Mouse (Mus musculus): ENCODE data around the gene Mapk1.

GRCm38 (mm10) chr16:16966290-16966689 is 16.9 kb upstream of the Mapk1 start:
- TF ChIP-seq CTCF (IDR thresholded peaks at IDR 0.05; ENCODE audit: control insufficient read depth, insufficient read depth, insufficient read length) (no peak), USF1 (IDR thresholded peaks at IDR 0.05; ENCODE audit: low read depth) (no peak), FOSL1 (IDR thresholded peaks at IDR 0.05; ENCODE audit: insufficient read depth, low read length, poor library complexity, severe bottlenecking) (no peak), MAX (IDR thresholded peaks at IDR 0.05) (no peak), CEBPB (IDR thresholded peaks at IDR 0.05; ENCODE audit: low read depth) (no peak), MYOD1 (IDR thresholded peaks at IDR 0.05; ENCODE audit: control insufficient read depth, insufficient read length, low read depth) (no peak)
